Mouse (Mus musculus) heart, embryonic 12.5 days (tissue): ENCODE measurements at regions not wholly inside any gene's neighbourhood (a gene's known extent, or its start where the extent isn't known, plus 50 kb on each side); places are given as distances from the start of the nearest gene placed in this dataset.

Experiments
- ATAC-seq: fragments of 200-750 bp; cut with Nextera tagmentation; 2 replicates; pipeline ENCODE4 v1.8.0; 2017; ENCODE audit warnings: moderate TSS enrichment, moderate library complexity; ENCODE audit not compliant: insufficient number of reproducible peaks, low FRiP score
- H3K27ac ChIP-seq: fragments of 300-500 bp; sonication (generic); 2 replicates; pipeline ENCODE4 v1.5.1; 2016; ENCODE audit warnings: mild to moderate bottlenecking, moderate library complexity; ENCODE audit not compliant: poor library complexity, severe bottlenecking
- H3K27me3 ChIP-seq: fragments of 300-500 bp; sonication (generic); replicated peaks from 2 replicates; pipeline ENCODE4 v1.6.1; 2016; ENCODE audit warnings: mild to moderate bottlenecking, moderate library complexity
- H3K36me3 ChIP-seq: fragments of 300-500 bp; sonication (generic); 2 replicates; pipeline ENCODE4 v1.6.1; 2016; ENCODE audit warnings: mild to moderate bottlenecking, moderate library complexity
- H3K4me1 ChIP-seq: fragments of 300-500 bp; sonication (generic); replicated peaks from 2 replicates; pipeline ENCODE4 v1.6.1; 2016; ENCODE audit warnings: mild to moderate bottlenecking
- H3K4me2 ChIP-seq: fragments of 300-500 bp; sonication (generic); 2 replicates; pipeline ENCODE4 v1.6.1; 2016; ENCODE audit warnings: mild to moderate bottlenecking, moderate library complexity
- H3K4me3 ChIP-seq: fragments of 300-500 bp; sonication (generic); 2 replicates; pipeline ENCODE4 v1.5.1; 2016; ENCODE audit warnings: mild to moderate bottlenecking
- H3K9ac ChIP-seq: fragments of 300-500 bp; sonication (generic); 2 replicates; pipeline ENCODE4 v1.6.1; 2016; ENCODE audit warnings: mild to moderate bottlenecking, moderate library complexity
- H3K9me3 ChIP-seq: fragments of 300-500 bp; sonication (generic); replicated peaks from 2 replicates; pipeline ENCODE4 v1.6.1; 2016; ENCODE audit warnings: mild to moderate bottlenecking, moderate library complexity
- WGBS: fragments of 180-500 bp; shearing (Covaris S2); methylation state at CpG from one replicate; pipeline ENCODE4 v1.1.7; 2016; 5-methylcytosine and 5-hydroxymethylcytosine counted together

DNA sequence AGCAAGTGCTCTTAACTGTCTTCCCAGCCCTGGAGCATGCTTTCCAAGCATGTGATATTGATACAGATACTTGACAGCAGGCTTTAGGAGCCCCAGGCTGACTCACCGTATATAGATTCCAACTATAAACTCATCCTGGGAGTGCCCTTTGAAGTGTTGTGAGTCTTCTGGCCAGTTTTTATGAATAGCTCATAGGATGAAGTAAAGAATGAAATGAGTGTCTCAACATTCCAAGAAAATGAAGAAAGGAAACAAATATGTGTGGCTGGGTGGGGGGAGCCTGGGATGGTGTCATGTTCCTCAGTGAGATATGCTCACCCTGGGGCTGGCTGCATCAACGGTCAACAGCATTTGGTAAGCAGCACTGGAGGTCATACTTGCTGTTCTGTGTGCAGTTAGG, 238.5 kb downstream of the Zfp36l1 start:
- ATAC-seq = no peak
- Histone ChIP-seq H3K27me3 (no peaks in the 10 kb centered on the region), H3K4me1 (peaks cover 3% of the 10 kb centered on the region), H3K27ac (no peak overlapping the region), H3K9ac (no peak overlapping the region), H3K4me3 (no peak overlapping the region), H3K4me2 (no peak overlapping the region), H3K36me3 (no peaks in the 10 kb centered on the region), H3K9me3 (no peaks in the 10 kb centered on the region; the same call in none of the 2 replicates)
- 60% methylated on average over 2 of the region's 2 CpGs for WGBS

DNA sequence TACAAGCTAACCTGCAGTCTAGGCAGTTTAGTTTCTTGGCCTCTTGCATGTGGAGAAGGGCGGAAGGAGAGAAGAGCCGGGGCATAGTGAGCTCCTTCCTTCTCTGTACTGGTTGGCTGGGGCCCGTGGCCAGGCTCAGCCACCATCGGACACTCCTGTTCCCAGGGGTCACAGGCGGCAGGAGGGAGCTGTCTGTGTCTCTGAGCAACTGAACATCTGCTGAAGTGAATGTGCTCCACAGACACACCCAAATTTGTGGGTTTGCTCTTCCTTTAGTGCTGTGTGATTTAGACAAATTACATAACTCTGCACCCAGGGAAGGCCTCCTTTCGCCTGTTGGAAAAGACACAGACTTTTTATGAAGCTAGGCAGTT, 247.6 kb downstream of the Zfp36l1 start:
- no peak overlapping the region for H3K4me2 ChIP-seq
- no peaks in the 10 kb centered on the region for H3K36me3 ChIP-seq
- no peak for ATAC-seq
- no peaks in the 10 kb centered on the region for H3K27me3 ChIP-seq
- WGBS = 63% methylated on average over 6 of the region's 6 CpGs
- no peak overlapping the region for H3K9ac ChIP-seq
- H3K4me3 ChIP-seq = no peak overlapping the region
- no peak overlapping the region for H3K27ac ChIP-seq
- H3K9me3 ChIP-seq = peaks cover 10% of the 10 kb centered on the region
- peaks cover 12% of the 10 kb centered on the region for H3K4me1 ChIP-seq

DNA sequence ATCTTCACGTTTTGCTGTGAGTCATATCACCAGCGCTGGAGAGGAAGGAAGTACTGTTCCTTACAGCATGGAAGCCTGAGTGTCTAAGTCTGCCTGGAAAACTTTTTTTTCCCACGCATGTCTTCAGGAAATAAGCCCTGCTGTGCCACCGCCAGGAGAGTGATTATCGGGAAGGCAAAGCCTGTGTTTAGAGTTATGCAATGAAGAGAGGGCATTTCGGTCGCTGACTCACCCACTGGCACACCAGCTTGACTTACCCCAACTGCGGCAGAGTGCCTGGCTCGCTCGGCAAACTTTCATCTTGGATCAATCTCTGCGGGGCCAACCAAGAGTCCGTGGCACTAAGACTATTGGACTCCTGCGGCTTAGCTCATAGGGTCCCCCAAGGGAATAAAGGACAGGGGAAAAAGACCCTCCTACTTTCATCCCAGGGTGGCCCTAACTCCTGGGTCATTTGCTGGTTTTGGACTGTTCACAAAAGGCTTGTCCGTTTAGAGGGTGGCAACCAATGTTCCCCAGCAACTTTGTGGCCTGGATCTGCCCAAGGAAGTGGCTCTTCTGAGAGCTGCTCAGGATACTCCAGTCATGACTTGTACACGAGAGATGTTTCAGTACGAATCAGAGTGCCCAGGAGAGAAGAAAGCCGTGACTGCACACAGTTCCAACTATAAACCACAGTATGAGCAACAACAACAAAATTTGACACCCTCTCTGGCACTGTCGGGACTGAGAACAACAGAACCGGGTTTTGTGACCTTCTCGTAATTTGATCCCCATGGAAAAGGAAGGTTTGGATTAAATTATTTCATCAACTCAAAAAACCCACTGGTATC, 248.3 kb downstream of the Zfp36l1 start:
- Histone ChIP-seq H3K9ac (no peak overlapping the region), H3K4me2 (no peak overlapping the region), H3K4me1 (peaks cover 18% of the 10 kb centered on the region), H3K36me3 (no peaks in the 10 kb centered on the region), H3K27ac (no peak overlapping the region), H3K27me3 (no peaks in the 10 kb centered on the region), H3K9me3 (peaks cover 10% of the 10 kb centered on the region), H3K4me3 (no peak overlapping the region)
- 0 out of 2 replicates have a peak, but pooled peaks have one; percentile 7 for ATAC-seq
- 67% methylated on average over 20 of the region's 20 CpGs for WGBS
